9 mouse cellular contexts compared by ENCODE assay signal in genomic region chr5:139397959-139398753, GRCm38 (mm10). TPM values are rescaled to one million over a fixed set of nuclear protein-coding genes. Genes with fewer than 3 reads are reported as not detected.
A peak's percentile ranks its signal among the peaks of the same experiment; 100 is the strongest.
DNase-seq lines count a peak whose midpoint lies in the region; ATAC-seq and TF ChIP-seq lines count a peak whose summit lies in the region.
"Had no signal": no experiment of that assay in that cellular context is flagged by ENCODE, and none has a peak within 500 bp of the region (broad histone marks: within the 10 kb centered on the region; RNA-seq: fewer than 3 reads in every experiment).

No protein-coding gene starts in this region.

- H3K36me3 ChIP-seq in C2C12 (ENCODE audit: control insufficient read depth, insufficient read depth), result no peaks in the 10 kb centered on the region
- H3K36me3 ChIP-seq in heart, embryonic 13.5 days, result peaks cover 13% of the 10 kb centered on the region
- peaks cover 34% of the 10 kb centered on the region for H3K36me3 ChIP-seq in liver, embryonic 12.5 days
- no peaks in the 10 kb centered on the region for H3K36me3 ChIP-seq in stomach, embryonic 14.5 days (ENCODE audit: control insufficient read depth, insufficient read depth, low read length)
- H3K36me3 ChIP-seq: embryonic facial prominence, embryonic 12.5 days had no signal

- peak; percentile 53; the same call in 1 of the 2 replicates for ATAC-seq in heart, embryonic 13.5 days (ENCODE audit: extremely low read depth, insufficient number of reproducible peaks, low FRiP score, low TSS enrichment)
- ATAC-seq in liver, embryonic 12.5 days, result peak; percentile 73
- peak; percentile 79 for ATAC-seq in stomach, embryonic 14.5 days (ENCODE audit: insufficient number of reproducible peaks, insufficient read depth, low FRiP score, low read depth)

- H3ac ChIP-seq in C2C12 (ENCODE audit: control insufficient read depth, insufficient read length, low read depth), result no peak overlapping the region

- TF ChIP-seq POLR2A in bone marrow macrophage, adult 2 months (IDR thresholded peaks at IDR 0.05; ENCODE audit: borderline replicate concordance, low read depth, low read length), result no peak

- no peaks in the 10 kb centered on the region for H3K79me3 ChIP-seq in C2C12 (ENCODE audit: low read depth)

- H3K4me3 ChIP-seq in C2C12 (ENCODE audit: insufficient read depth, poor library complexity, severe bottlenecking), result no peak overlapping the region
- H3K4me3 ChIP-seq in bone marrow macrophage, adult 2 months (ENCODE audit: insufficient read depth, low read length), result no peak overlapping the region
- no peak overlapping the region for H3K4me3 ChIP-seq in heart, embryonic 13.5 days
- H3K4me3 ChIP-seq in liver, embryonic 12.5 days, result no peak overlapping the region
- no peak overlapping the region for H3K4me3 ChIP-seq in stomach, embryonic 14.5 days (ENCODE audit: low read depth, low read length)
- H3K4me3 ChIP-seq: embryonic facial prominence, embryonic 12.5 days had no signal

- 11% methylated on average over 5 of the region's 5 CpGs for WGBS in heart, embryonic 13.5 days
- 25% methylated on average over 5 of the region's 5 CpGs for WGBS in liver, embryonic 12.5 days (ENCODE audit: insufficient replicate concordance)
- 41% methylated on average over 5 of the region's 5 CpGs for WGBS in stomach, embryonic 14.5 days

- H3K4me2 ChIP-seq in heart, embryonic 13.5 days, result peak overlapping the region; percentile 9; the same call in 1 of the 2 replicates
- peak overlapping the region; percentile 20; the same call in 1 of the 2 replicates for H3K4me2 ChIP-seq in liver, embryonic 12.5 days
- no peak overlapping the region for H3K4me2 ChIP-seq in stomach, embryonic 14.5 days (replicated peaks; ENCODE audit: low read depth, low read length)
- H3K4me2 ChIP-seq: embryonic facial prominence, embryonic 12.5 days had no signal

- DNase-seq in fibroblast of lung, adult 2 months (ENCODE audit: low read depth), result peak; percentile 90
- DNase-seq in kidney, postnatal 14 days, result peak; percentile 94
- DNase-seq in natural killer cell, adult 2 months (ENCODE audit: low spot score in 2 of 2), result peak; percentile 75 to 84

- peak overlapping the region; percentile 54 for H3K9ac ChIP-seq in heart, embryonic 13.5 days
- H3K9ac ChIP-seq in liver, embryonic 12.5 days, result peak overlapping the region; percentile 51
- no peak overlapping the region for H3K9ac ChIP-seq in stomach, embryonic 14.5 days (replicated peaks; ENCODE audit: low read depth, low read length)
- H3K9ac ChIP-seq: embryonic facial prominence, embryonic 12.5 days had no signal

- peaks cover 26% of the 10 kb centered on the region for H3K4me1 ChIP-seq in bone marrow macrophage, adult 2 months (ENCODE audit: control insufficient read depth, insufficient read depth, low read length)
- H3K4me1 ChIP-seq in heart, embryonic 13.5 days, result peaks cover 27% of the 10 kb centered on the region
- H3K4me1 ChIP-seq in liver, embryonic 12.5 days, result peaks cover 54% of the 10 kb centered on the region
- no peaks in the 10 kb centered on the region for H3K4me1 ChIP-seq in stomach, embryonic 14.5 days (ENCODE audit: control insufficient read depth, insufficient read depth, low read length)

- no peaks in the 10 kb centered on the region for H3K27me3 ChIP-seq in C2C12 (ENCODE audit: control insufficient read depth, insufficient read depth, insufficient read length)
- H3K27me3 ChIP-seq in heart, embryonic 13.5 days (replicated peaks), result no peaks in the 10 kb centered on the region
- no peaks in the 10 kb centered on the region for H3K27me3 ChIP-seq in liver, embryonic 12.5 days (replicated peaks)
- H3K27me3 ChIP-seq in stomach, embryonic 14.5 days (ENCODE audit: control insufficient read depth, insufficient read depth, low read length), result no peaks in the 10 kb centered on the region
- H3K27me3 ChIP-seq: embryonic facial prominence, embryonic 12.5 days had no signal

- TF ChIP-seq CTCF in C2C12 (IDR thresholded peaks at IDR 0.05; ENCODE audit: control insufficient read depth, insufficient read depth, insufficient read length), result peak; percentile 76
- TF ChIP-seq CTCF in bone marrow macrophage, adult 2 months (IDR thresholded peaks at IDR 0.05; ENCODE audit: low read depth, low read length), result peak; percentile 39

- peak overlapping the region; percentile 12 for H3K27ac ChIP-seq in bone marrow macrophage, adult 2 months (ENCODE audit: insufficient read depth, low read depth, low read length)
- peak overlapping the region; percentile 67 for H3K27ac ChIP-seq in heart, embryonic 13.5 days (replicated peaks)
- peak overlapping the region; percentile 76 for H3K27ac ChIP-seq in liver, embryonic 12.5 days
- H3K27ac ChIP-seq in stomach, embryonic 14.5 days (ENCODE audit: low read length), result no peak overlapping the region
- H3K27ac ChIP-seq: embryonic facial prominence, embryonic 12.5 days had no signal

- H3K9me3 ChIP-seq in heart, embryonic 13.5 days, result no peaks in the 10 kb centered on the region
- H3K9me3 ChIP-seq in liver, embryonic 12.5 days (replicated peaks), result no peaks in the 10 kb centered on the region
- no peaks in the 10 kb centered on the region for H3K9me3 ChIP-seq in stomach, embryonic 14.5 days (ENCODE audit: control insufficient read depth, low read depth, low read length)
- H3K9me3 ChIP-seq: embryonic facial prominence, embryonic 12.5 days had no signal

- H3K79me2 ChIP-seq in C2C12 (ENCODE audit: control insufficient read depth, insufficient read depth), result no peaks in the 10 kb centered on the region

TF ChIP-seq in C2C12, 6 proteins besides CTCF, POLR2A, EP300 and RAD21:
- TF ChIP-seq MAX (IDR thresholded peaks at IDR 0.05) (no peak), FOSL1 (IDR thresholded peaks at IDR 0.05; ENCODE audit: insufficient read depth, low read length, poor library complexity, severe bottlenecking) (no peak), MYOD1 (IDR thresholded peaks at IDR 0.05; ENCODE audit: control insufficient read depth, insufficient read length, low read depth) (no peak), USF1 (IDR thresholded peaks at IDR 0.05; ENCODE audit: low read depth) (no peak), CEBPB (IDR thresholded peaks at IDR 0.05; ENCODE audit: low read depth) (no peak), MYOG (IDR thresholded peaks at IDR 0.05; ENCODE audit: control insufficient read depth, extremely low read depth, insufficient read length) (no peak)

RNA-seq across cellular contexts. Expression of gene C130050O18Rik, which starts 6.9 kb away (rescaled TPM):
- polyA plus RNA-seq in C2C12 (2012; fragmentation: generic; extraction: Trizol), result 0.20 TPM
- polyA plus RNA-seq in bone marrow macrophage, adult 2 months (2012; ENCODE audit: insufficient read depth, insufficient read length, missing spikeins), result 13.2 and 14.4 TPM in 2 replicates
- polyA plus RNA-seq in heart, embryonic 13.5 days (2015; fragmentation: Nextera tagmentation; extraction: Ambion mirVana), result 0.24 and 0.34 TPM in 2 replicates
- 0.72 and 0.75 TPM in 2 replicates for polyA plus RNA-seq in liver, embryonic 12.5 days (2016; fragmentation: Nextera tagmentation; extraction: Ambion mirVana)
- polyA plus RNA-seq in stomach, embryonic 14.5 days (2014; fragmentation: Nextera tagmentation; extraction: Ambion mirVana), result 0.48 and 1.3 TPM in 2 replicates

RNA-seq across cellular contexts. Expression of gene Gpr146, which starts 20.7 kb away (rescaled TPM):
- 1.7 TPM for polyA plus RNA-seq in C2C12 (2012; fragmentation: generic; extraction: Trizol)
- 34.5 and 34.7 TPM in 2 replicates for polyA plus RNA-seq in bone marrow macrophage, adult 2 months (2012; ENCODE audit: insufficient read depth, insufficient read length, missing spikeins)
- polyA plus RNA-seq in heart, embryonic 13.5 days (2015; fragmentation: Nextera tagmentation; extraction: Ambion mirVana), result 7.0 and 8.8 TPM in 2 replicates
- 18.3 and 19.3 TPM in 2 replicates for polyA plus RNA-seq in liver, embryonic 12.5 days (2016; fragmentation: Nextera tagmentation; extraction: Ambion mirVana)
- polyA plus RNA-seq in stomach, embryonic 14.5 days (2014; fragmentation: Nextera tagmentation; extraction: Ambion mirVana), result 1.3 and 1.5 TPM in 2 replicates

RNA-seq across cellular contexts. Expression of gene Gper1, which starts 24.8 kb away (rescaled TPM):
- polyA plus RNA-seq in C2C12 (2012; fragmentation: generic; extraction: Trizol), result 18.8 TPM
- not detected in 2 replicates for polyA plus RNA-seq in bone marrow macrophage, adult 2 months (2012; ENCODE audit: insufficient read depth, insufficient read length, missing spikeins)
- polyA plus RNA-seq in heart, embryonic 13.5 days (2015; fragmentation: Nextera tagmentation; extraction: Ambion mirVana), result 0.90 and 1.2 TPM in 2 replicates
- polyA plus RNA-seq in liver, embryonic 12.5 days (2016; fragmentation: Nextera tagmentation; extraction: Ambion mirVana), result 0.39 and 0.51 TPM in 2 replicates
- 3.3 TPM in 2 replicates for polyA plus RNA-seq in stomach, embryonic 14.5 days (2014; fragmentation: Nextera tagmentation; extraction: Ambion mirVana)

RNA-seq across cellular contexts. Expression of gene Cyp2w1, which starts 45.7 kb away (rescaled TPM):
- not detected for polyA plus RNA-seq in C2C12 (2012; fragmentation: generic; extraction: Trizol)
- polyA plus RNA-seq in bone marrow macrophage, adult 2 months (2012; ENCODE audit: insufficient read depth, insufficient read length, missing spikeins), result not detected in 2 replicates
- polyA plus RNA-seq in heart, embryonic 13.5 days (2015; fragmentation: Nextera tagmentation; extraction: Ambion mirVana), result not detected in 2 replicates
- not detected in 2 replicates for polyA plus RNA-seq in liver, embryonic 12.5 days (2016; fragmentation: Nextera tagmentation; extraction: Ambion mirVana)
- polyA plus RNA-seq in stomach, embryonic 14.5 days (2014; fragmentation: Nextera tagmentation; extraction: Ambion mirVana), result 6.3 and 6.8 TPM in 2 replicates

RNA-seq across cellular contexts. Expression of gene Cox19, which starts 46.9 kb away (rescaled TPM):
- 52.9 TPM for polyA plus RNA-seq in C2C12 (2012; fragmentation: generic; extraction: Trizol)
- polyA plus RNA-seq in bone marrow macrophage, adult 2 months (2012; ENCODE audit: insufficient read depth, insufficient read length, missing spikeins), result 31.4 and 36.1 TPM in 2 replicates
- polyA plus RNA-seq in heart, embryonic 13.5 days (2015; fragmentation: Nextera tagmentation; extraction: Ambion mirVana), result 68.4 and 75.8 TPM in 2 replicates
- polyA plus RNA-seq in liver, embryonic 12.5 days (2016; fragmentation: Nextera tagmentation; extraction: Ambion mirVana), result 72.3 and 73.8 TPM in 2 replicates
- 105 and 120 TPM in 2 replicates for polyA plus RNA-seq in stomach, embryonic 14.5 days (2014; fragmentation: Nextera tagmentation; extraction: Ambion mirVana)
